Mouse (Mus musculus) midbrain, embryonic 11.5 days (tissue): ENCODE measurements at regions not wholly inside any gene's neighbourhood (a gene's known extent, or its start where the extent isn't known, plus 50 kb on each side); places are given as distances from the start of the nearest gene placed in this dataset.
A peak's percentile ranks its signal among the peaks of the same experiment; 100 is the strongest.

Source experiments
- ATAC-seq: fragments of 200-750 bp; cut with Nextera tagmentation; 2 replicates; pipeline ENCODE4 v1.8.0; 2017; ENCODE audit warnings: moderate TSS enrichment, moderate library complexity; ENCODE audit not compliant: low FRiP score
- DNase-seq: peaks from one replicate; pipeline ENCODE4 v3.0.0; 2015; ENCODE audit warnings: low spot score; ENCODE audit errors: missing footprints
- H3K27ac ChIP-seq: fragments of 300-500 bp; sonication (generic); 2 replicates; pipeline ENCODE4 v1.5.1; 2014; ENCODE audit warnings: low read depth, low read length
- H3K27me3 ChIP-seq: fragments of 300-500 bp; sonication (generic); 2 replicates; pipeline ENCODE4 v1.6.1; 2014; ENCODE audit warnings: mild to moderate bottlenecking, low read length, moderate library complexity, mixed read lengths; ENCODE audit not compliant: control insufficient read depth, insufficient read depth
- H3K36me3 ChIP-seq: fragments of 300-500 bp; sonication (generic); 2 replicates; pipeline ENCODE4 v1.6.1; 2014; ENCODE audit warnings: mild to moderate bottlenecking, low read length, moderate library complexity, mixed read lengths; ENCODE audit not compliant: control insufficient read depth, insufficient read depth
- H3K4me1 ChIP-seq: fragments of 300-500 bp; sonication (generic); 2 replicates; pipeline ENCODE4 v1.6.1; 2014; ENCODE audit warnings: low read length; ENCODE audit not compliant: control insufficient read depth, insufficient read depth
- H3K4me2 ChIP-seq: fragments of 300-500 bp; sonication (generic); 2 replicates; pipeline ENCODE4 v1.6.1; 2014; ENCODE audit warnings: mild to moderate bottlenecking, moderate library complexity
- H3K4me3 ChIP-seq: fragments of 300-500 bp; sonication (generic); 2 replicates; pipeline ENCODE4 v1.5.1; 2014; ENCODE audit warnings: low read depth, low read length
- H3K9ac ChIP-seq: fragments of 300-500 bp; sonication (generic); 2 replicates; pipeline ENCODE4 v1.6.1; 2014; ENCODE audit warnings: low read length
- H3K9me3 ChIP-seq: fragments of 300-500 bp; sonication (generic); 2 replicates; pipeline ENCODE4 v1.6.1; 2016; ENCODE audit warnings: low read length; ENCODE audit not compliant: control insufficient read depth
- WGBS: fragments of 180-500 bp; shearing (Covaris S2); extraction: QIAGEN DNeasy Blood & Tissue Kit; methylation state at CpG from one replicate; pipeline ENCODE4 v1.1.7; 2014; 5-methylcytosine and 5-hydroxymethylcytosine counted together

- no peak for ATAC-seq
- WGBS: 83% methylated on average over 14 of the region's 14 CpGs
Observed at GRCm38 (mm10) chr15:27223610-27224511, 242.6 kb upstream of the Ank start.

GRCm38 (mm10) chr15:27224512-27224850, 242.0 kb upstream of the Ank start:
- H3K36me3 ChIP-seq: no peaks in the 10 kb centered on the region
- H3K27ac ChIP-seq: no peak overlapping the region
- ATAC-seq (no peak), DNase-seq (no peak)
- H3K9me3 ChIP-seq: no peaks in the 10 kb centered on the region
- no peaks in the 10 kb centered on the region for H3K27me3 ChIP-seq
- 85% methylated on average over 4 of the region's 4 CpGs for WGBS
- H3K4me1 ChIP-seq: no peaks in the 10 kb centered on the region
- no peak overlapping the region for H3K9ac ChIP-seq
- no peak overlapping the region for H3K4me2 ChIP-seq
- no peak overlapping the region for H3K4me3 ChIP-seq

More at GRCm38 (mm10) chr15:27223610-27224511, 242.6 kb upstream of the Ank start:
- H3K9me3 ChIP-seq: no peaks in the 10 kb centered on the region
- no peak for DNase-seq
- no peaks in the 10 kb centered on the region for H3K36me3 ChIP-seq
- H3K27ac ChIP-seq: no peak overlapping the region
- H3K4me1 ChIP-seq: no peaks in the 10 kb centered on the region
- no peak overlapping the region for H3K4me2 ChIP-seq
- no peaks in the 10 kb centered on the region for H3K27me3 ChIP-seq
- no peak overlapping the region for H3K4me3 ChIP-seq
- H3K9ac ChIP-seq: no peak overlapping the region

GRCm38 (mm10) chr15:27232804-27233203, 233.7 kb upstream of the Ank start:
- DNase-seq: no peak
- no peak overlapping the region for H3K4me3 ChIP-seq
- no peak overlapping the region for H3K27ac ChIP-seq
- peaks cover 4% of the 10 kb centered on the region; the same call in 1 of the 2 replicates for H3K4me1 ChIP-seq
- H3K36me3 ChIP-seq: no peaks in the 10 kb centered on the region
- no peak for ATAC-seq
- no peaks in the 10 kb centered on the region for H3K27me3 ChIP-seq
- H3K9ac ChIP-seq: no peak overlapping the region
- no peaks in the 10 kb centered on the region for H3K9me3 ChIP-seq
- no peak overlapping the region for H3K4me2 ChIP-seq
- 71% methylated on average over 5 of the region's 5 CpGs for WGBS

- Histone ChIP-seq H3K27ac (no peak overlapping the region), H3K9ac (no peak overlapping the region), H3K4me2 (no peak overlapping the region), H3K27me3 (no peaks in the 10 kb centered on the region), H3K9me3 (no peaks in the 10 kb centered on the region), H3K4me1 (peaks cover 4% of the 10 kb centered on the region; the same call in 1 of the 2 replicates), H3K36me3 (no peaks in the 10 kb centered on the region), H3K4me3 (no peak overlapping the region)
- 24% methylated on average over 4 of the region's 4 CpGs for WGBS
- ATAC-seq (peak; percentile 64), DNase-seq (peak; percentile 95)
Observed at GRCm38 (mm10) chr15:27234770-27235169, 231.7 kb upstream of the Ank start.

- DNase-seq (no peak), ATAC-seq (no peak)
- 100% methylated on average over 1 of the region's 1 CpGs for WGBS
- H3K9ac ChIP-seq: no peak overlapping the region
- no peak overlapping the region for H3K27ac ChIP-seq
- no peaks in the 10 kb centered on the region for H3K9me3 ChIP-seq
- H3K36me3 ChIP-seq: no peaks in the 10 kb centered on the region
- no peaks in the 10 kb centered on the region for H3K27me3 ChIP-seq
- no peak overlapping the region for H3K4me3 ChIP-seq
- no peak overlapping the region for H3K4me2 ChIP-seq
- no peaks in the 10 kb centered on the region for H3K4me1 ChIP-seq
Observed at GRCm38 (mm10) chr15:27238301-27238700, 228.2 kb upstream of the Ank start.

- WGBS: 89% methylated on average over 3 of the region's 3 CpGs
- H3K9ac ChIP-seq: no peak overlapping the region
- no peaks in the 10 kb centered on the region for H3K9me3 ChIP-seq
- ATAC-seq (no peak), DNase-seq (no peak)
- H3K4me3 ChIP-seq: no peak overlapping the region
- no peak overlapping the region for H3K27ac ChIP-seq
- no peak overlapping the region for H3K4me2 ChIP-seq
- no peaks in the 10 kb centered on the region for H3K36me3 ChIP-seq
- H3K27me3 ChIP-seq: no peaks in the 10 kb centered on the region
- H3K4me1 ChIP-seq: no peaks in the 10 kb centered on the region
Observed at GRCm38 (mm10) chr15:27246302-27246701, 220.2 kb upstream of the Ank start.

GRCm38 (mm10) chr15:27258984-27259853, 207.3 kb upstream of the Ank start:
- H3K4me1 ChIP-seq: no peaks in the 10 kb centered on the region
- no peak overlapping the region for H3K4me3 ChIP-seq
- H3K27ac ChIP-seq: no peak overlapping the region
- WGBS: 81% methylated on average over 6 of the region's 6 CpGs
- ATAC-seq (no peak), DNase-seq (no peak)
- H3K27me3 ChIP-seq: no peaks in the 10 kb centered on the region
- no peaks in the 10 kb centered on the region for H3K9me3 ChIP-seq
- H3K9ac ChIP-seq: no peak overlapping the region
- no peaks in the 10 kb centered on the region for H3K36me3 ChIP-seq
- no peak overlapping the region for H3K4me2 ChIP-seq

- H3K9ac ChIP-seq: no peak overlapping the region
- no peaks in the 10 kb centered on the region for H3K9me3 ChIP-seq
- H3K4me1 ChIP-seq: no peaks in the 10 kb centered on the region
- H3K36me3 ChIP-seq: no peaks in the 10 kb centered on the region
- DNase-seq (no peak), ATAC-seq (no peak)
- H3K4me3 ChIP-seq: no peak overlapping the region
- H3K4me2 ChIP-seq: no peak overlapping the region
- H3K27me3 ChIP-seq: no peaks in the 10 kb centered on the region
- no peak overlapping the region for H3K27ac ChIP-seq
- WGBS: 81% methylated on average over 2 of the region's 2 CpGs
Observed at GRCm38 (mm10) chr15:27259854-27260191, 206.7 kb upstream of the Ank start.

- H3K4me1 ChIP-seq: no peaks in the 10 kb centered on the region
- H3K36me3 ChIP-seq: no peaks in the 10 kb centered on the region
- no peak overlapping the region for H3K9ac ChIP-seq
- H3K4me2 ChIP-seq: no peak overlapping the region
- DNase-seq: no peak
- ATAC-seq: no peak
- H3K4me3 ChIP-seq: no peak overlapping the region
- H3K27me3 ChIP-seq: no peaks in the 10 kb centered on the region
- no peak overlapping the region for H3K27ac ChIP-seq
- no peaks in the 10 kb centered on the region for H3K9me3 ChIP-seq
- WGBS: 94% methylated on average over 2 of the region's 2 CpGs
Observed at GRCm38 (mm10) chr15:27270203-27270602, 196.3 kb upstream of the Ank start.
